Mouse (Mus musculus): Measurements from ENCODE around the gene Ifnl3. TPM values are rescaled to one million over a fixed set of nuclear protein-coding genes. Genes with fewer than 3 reads are reported as not detected.

The Ifnl3 gene
- polyA plus RNA-seq, 1 experiment: not detected

DNA sequence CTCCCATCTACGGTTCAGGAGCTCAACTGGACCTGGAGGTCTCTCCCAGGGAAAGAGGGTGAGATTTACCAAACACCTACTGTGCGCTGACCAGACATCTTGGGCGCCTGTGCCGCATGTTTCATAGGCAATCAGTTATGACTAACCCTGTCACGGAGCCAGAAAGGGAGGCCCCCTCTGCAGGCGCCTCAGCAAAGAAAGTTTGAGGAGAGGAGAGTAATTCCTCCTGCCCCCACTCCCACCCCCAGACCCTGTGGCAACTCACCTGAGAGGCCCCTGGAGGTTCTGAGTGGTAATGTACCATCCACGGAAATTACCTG lies 23.2 kb downstream of the Ifnl3 start:
- no peaks in the 10 kb centered on the region for H3K4me1 ChIP-seq (ENCODE audit: control insufficient read depth, insufficient read depth, low read length)

DNA sequence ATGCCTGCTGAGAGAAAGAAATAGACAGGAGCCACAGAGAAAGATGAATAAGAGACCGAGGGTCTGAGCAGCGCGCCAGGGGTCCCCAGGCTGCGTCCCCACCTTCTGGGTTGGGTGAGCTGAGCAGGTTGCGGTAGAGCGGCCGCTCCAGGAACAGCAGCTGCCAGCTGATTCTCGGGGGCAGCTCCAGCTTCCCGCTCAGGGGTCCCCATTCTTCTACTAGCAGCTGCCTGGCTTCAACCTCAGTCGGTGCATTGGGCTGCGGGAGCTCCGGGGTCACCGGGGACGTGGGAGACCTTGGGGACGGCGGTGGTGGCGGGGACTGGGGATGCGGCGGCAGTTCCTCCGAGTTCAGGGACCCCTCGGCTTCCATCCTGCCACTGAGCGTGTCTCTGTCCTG lies 24.0 kb downstream of the Ifnl3 start:
- Histone ChIP-seq H3K27ac (ENCODE audit: insufficient read depth, low read length) (no peak overlapping the region), H3K4me3 (ENCODE audit: insufficient read depth, low read length) (no peak overlapping the region), H3K4me1 (ENCODE audit: control insufficient read depth, insufficient read depth, low read length) (no peaks in the 10 kb centered on the region)
- TF ChIP-seq POLR2A (IDR thresholded peaks at IDR 0.05; ENCODE audit: low read depth, low read length) (no peak), CTCF (IDR thresholded peaks at IDR 0.05; ENCODE audit: borderline replicate concordance, insufficient read depth, low read length) (no peak)

More for the DNA sequence above, 23.2 kb downstream of the Ifnl3 start:
- no peak overlapping the region for H3K27ac ChIP-seq (ENCODE audit: insufficient read depth, low read length)
- TF ChIP-seq POLR2A (IDR thresholded peaks at IDR 0.05; ENCODE audit: low read depth, low read length) (no peak), CTCF (IDR thresholded peaks at IDR 0.05; ENCODE audit: borderline replicate concordance, insufficient read depth, low read length) (no peak)
- H3K4me3 ChIP-seq (ENCODE audit: insufficient read depth, low read length): no peak overlapping the region

DNA sequence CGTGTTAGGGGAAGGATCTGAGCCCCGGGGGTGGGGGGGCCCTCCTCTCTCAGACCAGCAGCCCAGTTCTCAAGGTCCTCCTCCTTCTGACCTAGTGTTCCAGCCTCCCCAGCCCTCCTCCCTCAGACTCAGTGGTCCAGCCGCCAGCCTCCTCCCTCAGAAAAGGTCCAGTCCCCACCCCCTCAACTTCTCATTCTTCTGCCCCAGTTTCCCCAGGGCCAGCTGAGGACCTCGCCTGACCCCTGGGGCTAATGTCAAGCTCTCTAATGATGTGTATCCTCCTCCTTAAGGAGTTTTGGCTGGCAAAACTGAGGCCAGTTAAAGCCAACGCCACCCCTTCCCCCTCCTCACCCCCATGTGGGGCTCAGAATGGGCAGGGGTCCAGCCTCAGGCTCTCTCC lies 24.5 kb downstream of the Ifnl3 start, which contains the start of gene Nccrp1:
Gene Nccrp1, minus strand, starts transcription at position 101 of the 400 bp plus-strand sequence.
- Histone ChIP-seq H3K27ac (ENCODE audit: insufficient read depth, low read length) (no peak within 1 kb of the TSS), H3K4me1 (ENCODE audit: control insufficient read depth, insufficient read depth, low read length) (no peaks in the 10 kb centered on the region), H3K4me3 (ENCODE audit: insufficient read depth, low read length) (no peak within 1 kb of the TSS)
- TF ChIP-seq CTCF (IDR thresholded peaks at IDR 0.05; ENCODE audit: borderline replicate concordance, insufficient read depth, low read length) (no peak), POLR2A (IDR thresholded peaks at IDR 0.05; ENCODE audit: low read depth, low read length) (no peak)

DNA sequence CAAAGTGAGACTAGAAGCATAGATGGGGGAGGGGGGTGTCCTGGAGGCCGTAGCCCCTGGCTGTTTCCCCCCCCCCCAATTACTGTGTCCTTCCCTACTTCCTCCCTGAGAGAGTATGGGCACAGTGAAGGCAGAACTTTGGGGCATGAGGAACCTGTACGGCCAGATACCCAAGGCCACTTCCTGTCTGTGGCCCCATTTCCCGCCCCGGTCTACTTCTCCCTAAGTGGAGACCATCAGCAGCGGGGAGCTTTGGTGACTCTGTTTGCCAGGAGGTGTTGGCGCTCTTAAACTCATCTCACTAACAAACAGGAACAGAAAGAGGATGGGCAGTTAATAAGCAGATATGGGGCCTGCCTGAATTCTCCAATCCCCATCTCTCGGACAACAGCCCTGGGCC lies 25.0 kb downstream of the Ifnl3 start:
- TF ChIP-seq CTCF (IDR thresholded peaks at IDR 0.05; ENCODE audit: borderline replicate concordance, insufficient read depth, low read length): no peak
- TF ChIP-seq POLR2A (IDR thresholded peaks at IDR 0.05; ENCODE audit: low read depth, low read length): no peak
- H3K27ac ChIP-seq (ENCODE audit: insufficient read depth, low read length): no peak overlapping the region
- no peaks in the 10 kb centered on the region for H3K4me1 ChIP-seq (ENCODE audit: control insufficient read depth, insufficient read depth, low read length)
- H3K4me3 ChIP-seq (ENCODE audit: insufficient read depth, low read length): no peak overlapping the region

DNA sequence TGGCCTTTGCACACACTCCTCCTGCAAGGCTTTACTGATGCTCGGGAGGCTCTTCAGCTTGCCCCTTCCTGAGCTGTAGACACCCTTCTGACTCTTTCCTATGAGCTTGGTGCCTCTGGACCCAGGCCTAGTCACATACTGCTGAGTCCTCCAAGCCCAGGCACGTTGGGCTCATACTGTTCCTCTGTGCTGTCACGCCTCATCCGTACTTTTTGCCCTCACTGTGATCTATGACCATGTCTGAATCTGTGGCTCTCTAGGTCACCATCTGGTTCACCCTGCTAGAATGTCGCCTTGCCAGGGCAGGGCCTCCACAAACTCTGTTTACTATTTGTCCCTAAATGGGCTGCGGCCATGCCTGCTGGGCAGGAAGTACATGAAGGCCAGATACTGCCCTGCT lies 30.4 kb downstream of the Ifnl3 start:
- no peak overlapping the region for H3K27ac ChIP-seq (ENCODE audit: insufficient read depth, low read length)
- TF ChIP-seq CTCF (IDR thresholded peaks at IDR 0.05; ENCODE audit: borderline replicate concordance, insufficient read depth, low read length) (no peak), POLR2A (IDR thresholded peaks at IDR 0.05; ENCODE audit: low read depth, low read length) (no peak)
- H3K4me1 ChIP-seq (ENCODE audit: control insufficient read depth, insufficient read depth, low read length): no peaks in the 10 kb centered on the region
- no peak overlapping the region for H3K4me3 ChIP-seq (ENCODE audit: insufficient read depth, low read length)

DNA sequence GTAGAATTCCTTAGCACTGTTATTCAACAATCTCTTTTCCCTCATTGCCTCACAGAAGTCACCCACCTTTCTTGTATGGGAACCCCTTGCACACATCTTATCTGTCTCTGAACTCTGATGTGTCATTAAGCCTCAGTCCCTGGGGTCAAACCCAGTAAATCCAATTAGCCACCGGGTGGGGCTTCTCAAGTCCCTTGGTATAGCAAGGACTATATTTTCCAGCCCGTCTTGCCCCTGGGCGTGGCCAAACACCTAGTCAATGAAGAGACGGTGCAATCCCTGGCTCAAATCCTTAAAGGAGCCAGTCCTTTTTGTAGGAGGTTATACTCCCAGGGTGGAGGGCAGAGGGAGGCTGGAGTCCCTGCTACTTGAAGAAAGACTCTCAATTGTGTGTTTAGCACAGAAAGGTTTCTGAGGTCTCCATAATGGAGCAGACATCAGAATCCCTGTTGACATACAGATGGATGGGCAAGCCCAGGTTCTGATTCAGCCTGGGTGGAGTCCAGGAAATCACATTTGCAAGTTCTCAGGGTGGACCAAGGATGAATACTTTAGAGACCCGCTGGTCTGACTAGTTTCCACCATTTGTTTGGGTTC lies 33.4 kb downstream of the Ifnl3 start:
- H3K4me1 ChIP-seq (ENCODE audit: control insufficient read depth, insufficient read depth, low read length): no peaks in the 10 kb centered on the region
- TF ChIP-seq CTCF (IDR thresholded peaks at IDR 0.05; ENCODE audit: borderline replicate concordance, insufficient read depth, low read length) (no peak), POLR2A (IDR thresholded peaks at IDR 0.05; ENCODE audit: low read depth, low read length) (no peak)
- H3K27ac ChIP-seq (ENCODE audit: insufficient read depth, low read length): no peak overlapping the region
- no peak overlapping the region for H3K4me3 ChIP-seq (ENCODE audit: insufficient read depth, low read length)

DNA sequence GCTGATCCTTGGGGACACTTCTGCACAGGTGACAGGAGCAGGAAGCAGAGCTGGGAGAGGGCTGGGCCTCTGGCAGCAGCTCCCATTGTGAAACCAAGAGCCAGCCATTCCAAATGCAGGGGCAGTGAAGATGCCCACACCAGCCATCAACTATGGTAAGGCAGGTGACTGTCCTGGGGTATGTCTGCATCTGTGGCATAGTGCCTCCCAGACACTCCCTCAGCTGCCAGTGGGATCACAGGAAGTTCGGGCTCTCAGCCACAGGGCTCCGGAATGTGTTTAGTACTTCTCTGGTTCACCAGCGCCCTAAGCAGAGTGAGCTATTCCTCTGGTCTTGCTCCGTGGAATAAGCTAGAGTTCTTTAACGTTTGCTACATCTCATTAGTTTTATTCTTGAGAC lies 34.4 kb downstream of the Ifnl3 start:
- Histone ChIP-seq H3K27ac (ENCODE audit: insufficient read depth, low read length) (no peak overlapping the region), H3K4me1 (ENCODE audit: control insufficient read depth, insufficient read depth, low read length) (no peaks in the 10 kb centered on the region)
- TF ChIP-seq POLR2A (IDR thresholded peaks at IDR 0.05; ENCODE audit: low read depth, low read length): no peak
- no peak for TF ChIP-seq CTCF (IDR thresholded peaks at IDR 0.05; ENCODE audit: borderline replicate concordance, insufficient read depth, low read length)

DNA sequence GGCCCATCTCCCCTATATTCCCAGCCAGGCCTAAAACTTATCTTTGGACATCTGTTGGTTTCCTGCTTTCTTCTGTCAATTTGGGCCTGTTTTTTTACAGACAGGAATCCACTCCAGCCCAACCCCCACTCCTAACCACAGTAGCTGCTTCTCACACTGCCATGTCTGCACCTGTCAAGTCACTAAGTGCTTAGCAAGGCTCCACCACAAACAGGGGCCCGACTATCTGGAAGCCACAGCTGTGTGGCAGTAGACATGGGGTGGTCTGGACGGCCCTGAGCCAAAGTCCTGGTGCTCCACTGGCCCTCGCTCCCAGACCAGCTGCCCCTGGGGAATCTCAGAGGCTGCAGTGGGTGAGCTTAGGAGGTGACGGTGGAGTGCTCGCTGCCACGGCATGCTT lies 35.1 kb downstream of the Ifnl3 start:
- H3K4me1 ChIP-seq (ENCODE audit: control insufficient read depth, insufficient read depth, low read length): no peaks in the 10 kb centered on the region
- H3K4me3 ChIP-seq (ENCODE audit: insufficient read depth, low read length): no peak overlapping the region
- TF ChIP-seq CTCF (IDR thresholded peaks at IDR 0.05; ENCODE audit: borderline replicate concordance, insufficient read depth, low read length) (no peak), POLR2A (IDR thresholded peaks at IDR 0.05; ENCODE audit: low read depth, low read length) (no peak)
- no peak overlapping the region for H3K27ac ChIP-seq (ENCODE audit: insufficient read depth, low read length)

More for the DNA sequence above, 34.4 kb downstream of the Ifnl3 start:
- H3K4me3 ChIP-seq (ENCODE audit: insufficient read depth, low read length): no peak overlapping the region

DNA sequence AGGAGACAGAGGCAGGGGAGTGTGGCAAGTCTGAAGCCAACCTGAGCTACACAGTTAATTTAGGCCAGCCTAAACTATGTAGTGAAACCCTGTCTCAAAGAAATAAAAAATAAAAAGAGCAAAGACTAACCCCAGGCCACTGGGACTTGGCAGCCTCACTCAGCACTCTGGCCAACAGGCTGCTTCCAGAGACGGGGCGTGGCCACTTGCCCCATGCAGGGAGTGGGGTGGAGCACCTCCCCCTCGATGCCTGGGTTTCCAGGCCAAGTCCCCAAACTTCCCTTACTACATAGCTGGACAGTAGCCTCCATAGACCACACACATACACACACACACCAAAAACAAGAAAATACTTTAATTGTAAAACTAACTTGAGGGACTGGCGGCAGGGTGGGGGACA lies 35.9 kb downstream of the Ifnl3 start:
- H3K4me3 ChIP-seq (ENCODE audit: insufficient read depth, low read length): no peak overlapping the region
- no peak overlapping the region for H3K27ac ChIP-seq (ENCODE audit: insufficient read depth, low read length)
- H3K4me1 ChIP-seq (ENCODE audit: control insufficient read depth, insufficient read depth, low read length): no peaks in the 10 kb centered on the region
- TF ChIP-seq POLR2A (IDR thresholded peaks at IDR 0.05; ENCODE audit: low read depth, low read length): no peak
- TF ChIP-seq CTCF (IDR thresholded peaks at IDR 0.05; ENCODE audit: borderline replicate concordance, insufficient read depth, low read length): no peak

DNA sequence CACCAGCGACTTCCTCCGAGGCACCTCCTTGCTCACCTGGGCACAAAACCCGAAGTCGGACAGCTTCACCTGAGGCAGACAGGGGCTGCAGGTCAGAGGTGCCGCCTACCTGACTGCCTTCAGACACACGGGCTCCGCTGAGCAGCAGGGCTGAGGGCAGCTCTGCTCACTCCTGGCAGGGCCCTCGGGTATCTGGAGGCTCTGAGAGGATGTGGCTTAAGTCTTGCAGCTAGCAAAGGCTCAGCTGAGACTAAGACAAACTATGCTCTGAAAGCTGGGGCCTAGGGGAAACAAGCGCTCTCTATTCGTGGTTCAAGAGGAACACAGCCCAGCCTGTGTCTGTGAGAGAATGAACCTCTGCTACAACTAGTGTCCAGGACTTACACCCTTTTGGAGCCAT lies 38.2 kb downstream of the Ifnl3 start:
- H3K4me1 ChIP-seq (ENCODE audit: control insufficient read depth, insufficient read depth, low read length): no peaks in the 10 kb centered on the region
- H3K27ac ChIP-seq (ENCODE audit: insufficient read depth, low read length): no peak overlapping the region
- no peak overlapping the region for H3K4me3 ChIP-seq (ENCODE audit: insufficient read depth, low read length)
- TF ChIP-seq POLR2A (IDR thresholded peaks at IDR 0.05; ENCODE audit: low read depth, low read length) (no peak), CTCF (IDR thresholded peaks at IDR 0.05; ENCODE audit: borderline replicate concordance, insufficient read depth, low read length) (no peak)

DNA sequence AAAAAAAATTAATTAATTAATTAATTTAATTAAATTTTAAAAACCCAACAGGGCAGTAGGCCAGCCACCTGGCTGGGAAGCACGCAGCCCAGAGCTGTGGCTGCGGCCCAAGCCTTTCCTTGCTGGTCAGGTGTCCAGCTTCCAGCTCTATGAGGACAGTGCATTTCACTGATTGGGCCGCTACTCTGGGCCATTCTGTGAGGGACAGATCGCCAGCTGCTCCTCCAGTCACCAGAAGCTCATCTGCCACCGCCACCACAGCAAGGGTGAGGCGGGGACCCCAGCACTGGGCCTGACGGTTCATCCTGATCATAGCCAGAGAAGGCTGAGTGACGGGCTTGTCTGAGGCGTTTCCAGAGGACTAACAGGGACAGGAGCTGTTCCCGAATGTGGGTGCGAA lies 39.3 kb downstream of the Ifnl3 start:
- TF ChIP-seq CTCF (IDR thresholded peaks at IDR 0.05; ENCODE audit: borderline replicate concordance, insufficient read depth, low read length) (no peak), POLR2A (IDR thresholded peaks at IDR 0.05; ENCODE audit: low read depth, low read length) (no peak)
- no peak overlapping the region for H3K27ac ChIP-seq (ENCODE audit: insufficient read depth, low read length)
- no peak overlapping the region for H3K4me3 ChIP-seq (ENCODE audit: insufficient read depth, low read length)
- H3K4me1 ChIP-seq (ENCODE audit: control insufficient read depth, insufficient read depth, low read length): no peaks in the 10 kb centered on the region
